Mouse (Mus musculus) embryonic facial prominence, embryonic 15.5 days (tissue): ENCODE data around the gene BC030870. TPM values are rescaled to one million over a fixed set of nuclear protein-coding genes. Genes with fewer than 3 reads are reported as not detected.

ENCODE experiments used
- ATAC-seq: fragments of 200-750 bp; cut with Nextera tagmentation; 2 replicates; pipeline ENCODE4 v1.8.0; 2017; ENCODE audit warnings: low read depth, moderate TSS enrichment; ENCODE audit not compliant: insufficient number of reproducible peaks, low FRiP score, low TSS enrichment
- H3K27ac ChIP-seq: fragments of 300-500 bp; sonication (generic); replicated peaks from 2 replicates; pipeline ENCODE4 v1.5.1; 2015; ENCODE audit warnings: mild to moderate bottlenecking, inconsistent platforms
- H3K27me3 ChIP-seq: fragments of 300-500 bp; sonication (generic); 2 replicates; pipeline ENCODE4 v1.6.1; 2015; ENCODE audit warnings: inconsistent platforms
- H3K36me3 ChIP-seq: fragments of 300-500 bp; sonication (generic); 2 replicates; pipeline ENCODE4 v1.6.1; 2015; ENCODE audit warnings: mild to moderate bottlenecking, inconsistent platforms
- H3K4me1 ChIP-seq: fragments of 300-500 bp; sonication (generic); 2 replicates; pipeline ENCODE4 v1.6.1; 2015; ENCODE audit warnings: inconsistent platforms
- H3K4me2 ChIP-seq: fragments of 300-500 bp; sonication (generic); replicated peaks from 2 replicates; pipeline ENCODE4 v1.6.1; 2015; ENCODE audit warnings: mild to moderate bottlenecking, inconsistent platforms
- H3K4me3 ChIP-seq: fragments of 300-500 bp; sonication (generic); replicated peaks from 2 replicates; pipeline ENCODE4 v1.5.1; 2015; ENCODE audit warnings: mild to moderate bottlenecking, inconsistent platforms
- H3K9ac ChIP-seq: fragments of 300-500 bp; sonication (generic); 2 replicates; pipeline ENCODE4 v1.6.1; 2015; ENCODE audit warnings: inconsistent platforms
- H3K9me3 ChIP-seq: fragments of 300-500 bp; sonication (generic); replicated peaks from 2 replicates; pipeline ENCODE4 v1.6.1; 2016; ENCODE audit warnings: inconsistent platforms
- WGBS: fragments of 180-500 bp; shearing (Covaris S2); methylation state at CpG from one replicate; pipeline ENCODE4 v1.1.7; 2015; 5-methylcytosine and 5-hydroxymethylcytosine counted together
- polyA plus RNA-seq: library from polyadenylated mRNA; unstranded; fragments of >200 nt; fragmentation: Nextera tagmentation; extraction: Ambion mirVana; gene quantifications from 2 replicates; pipeline ENCODE4 v1.2.1, GENCODE M21; 2015

Gene BC030870
- polyA plus RNA-seq, 1 experiment from 2014 or later: 0.11 TPM

DNA sequence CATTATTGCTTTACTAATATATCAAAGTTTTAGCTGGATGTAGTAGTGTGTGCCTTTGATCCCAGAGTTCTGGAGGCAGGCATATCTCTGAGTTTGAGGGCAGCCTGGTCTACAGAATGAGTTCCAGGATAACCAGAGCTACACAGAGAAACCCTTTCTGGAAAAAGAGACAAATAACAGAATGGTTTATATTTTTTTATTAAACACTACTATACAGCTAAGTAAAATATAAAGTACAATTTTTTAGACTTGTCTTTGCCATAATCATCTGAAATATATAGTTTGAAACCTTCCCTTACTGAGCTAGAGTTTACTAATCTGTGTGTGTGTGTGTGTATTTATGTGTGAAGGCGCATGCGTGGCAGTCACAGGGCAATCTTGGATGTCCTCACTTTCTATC lies 54.6 kb downstream of the BC030870 start, which contains the start of gene Gm10663:
Gene Gm10663, plus strand, starts transcription at position 301 of the 400 bp plus-strand sequence.
- ATAC-seq: no peak
- Histone ChIP-seq H3K9ac (no peak within 1 kb of the TSS), H3K4me1 (no peaks in the 10 kb centered on the region), H3K4me3 (no peak within 1 kb of the TSS), H3K27me3 (no peaks in the 10 kb centered on the region), H3K27ac (no peak within 1 kb of the TSS), H3K4me2 (no peak within 1 kb of the TSS), H3K36me3 (no peaks in the 10 kb centered on the region), H3K9me3 (no peaks in the 10 kb centered on the region)
- 79% methylated on average over 2 of the region's 2 CpGs for WGBS

DNA sequence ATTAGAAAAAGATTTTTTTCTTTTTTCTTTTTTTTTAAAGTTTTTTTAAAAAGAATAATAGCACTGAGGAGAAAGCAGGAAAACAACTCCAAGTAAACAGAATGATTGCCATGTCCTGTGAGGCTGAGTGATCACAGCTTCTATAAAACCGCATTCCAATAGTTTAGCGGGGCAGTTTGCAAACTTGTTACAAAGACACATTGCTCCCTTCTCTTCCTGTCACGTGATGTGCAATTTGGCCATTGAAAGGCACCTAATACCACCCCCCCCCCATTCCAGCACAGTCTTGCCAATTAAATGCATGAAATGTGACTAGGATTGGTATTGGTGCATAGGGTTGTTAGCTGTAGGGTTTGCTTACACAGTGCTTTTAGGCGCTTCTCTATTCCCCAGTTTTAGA lies 58.4 kb downstream of the BC030870 start:
- Histone ChIP-seq H3K4me3 (no peak overlapping the region), H3K27me3 (no peaks in the 10 kb centered on the region), H3K4me1 (no peaks in the 10 kb centered on the region), H3K9me3 (no peaks in the 10 kb centered on the region), H3K27ac (no peak overlapping the region), H3K36me3 (no peaks in the 10 kb centered on the region), H3K9ac (no peak overlapping the region), H3K4me2 (no peak overlapping the region)
- 77% methylated on average over 4 of the region's 4 CpGs for WGBS
- ATAC-seq: no peak

DNA sequence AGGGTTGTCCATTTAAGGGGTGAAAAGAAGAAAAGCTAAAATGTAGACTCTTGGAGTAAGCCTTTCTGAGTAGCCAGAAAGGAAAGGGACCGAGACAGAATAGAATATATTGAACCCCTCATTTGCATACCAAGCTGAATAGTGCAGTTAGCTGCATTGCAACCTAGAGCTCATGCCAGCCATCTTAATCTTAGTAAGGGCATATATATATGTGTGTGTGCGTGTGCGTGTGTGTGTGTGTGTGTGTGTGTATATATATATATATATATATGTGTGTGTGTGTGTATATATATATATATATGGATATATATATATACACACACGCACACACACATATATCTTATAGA lies 60.9 kb downstream of the BC030870 start:
- no peaks in the 10 kb centered on the region for H3K27me3 ChIP-seq
- H3K27ac ChIP-seq: no peak overlapping the region
- no peaks in the 10 kb centered on the region for H3K36me3 ChIP-seq
- H3K4me3 ChIP-seq: no peak overlapping the region
- no peak overlapping the region for H3K9ac ChIP-seq
- H3K4me2 ChIP-seq: no peak overlapping the region
- no peaks in the 10 kb centered on the region for H3K9me3 ChIP-seq
- no peaks in the 10 kb centered on the region for H3K4me1 ChIP-seq
- WGBS: 92% methylated on average over 4 of the region's 4 CpGs
- no peak for ATAC-seq

DNA sequence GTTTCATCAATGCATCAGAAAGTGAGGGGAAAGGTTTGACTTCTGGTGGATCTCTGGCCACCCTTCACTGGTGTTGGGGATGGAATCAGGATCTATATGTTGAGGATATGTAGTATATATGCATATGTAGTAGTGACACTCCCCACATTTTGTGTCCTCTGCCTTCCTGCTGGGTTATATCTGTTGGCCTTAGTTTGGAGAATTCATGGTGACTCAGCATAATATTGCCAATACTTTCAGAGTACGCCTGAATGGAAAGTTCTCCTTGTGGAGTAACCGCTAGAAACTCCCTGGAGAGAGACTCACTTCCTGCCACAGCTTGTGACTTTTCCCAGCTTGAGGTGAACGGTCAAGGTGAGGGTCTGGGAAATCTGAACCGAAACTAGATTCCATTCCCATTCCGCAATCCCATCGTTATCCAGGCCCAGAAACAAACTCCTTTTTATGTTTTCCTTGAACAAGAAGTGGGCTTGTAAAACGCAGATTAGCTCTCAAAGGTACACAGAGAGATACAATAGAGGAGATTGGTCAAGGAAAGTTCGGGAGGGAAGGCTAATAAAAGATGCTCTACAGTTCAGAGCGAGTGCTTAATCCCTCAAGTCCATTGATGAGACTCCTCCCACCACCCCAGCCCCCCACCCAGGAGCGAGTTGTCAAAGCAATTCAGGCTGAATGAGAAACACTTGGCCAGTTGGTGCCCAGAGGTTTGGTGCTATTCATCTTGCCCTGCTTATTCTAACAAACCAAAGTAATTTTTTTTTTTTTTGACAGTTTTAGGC lies 61.5 kb downstream of the BC030870 start:
- no peaks in the 10 kb centered on the region for H3K4me1 ChIP-seq
- no peak overlapping the region for H3K27ac ChIP-seq
- H3K9ac ChIP-seq: no peak overlapping the region
- H3K36me3 ChIP-seq: no peaks in the 10 kb centered on the region
- no peak overlapping the region for H3K4me3 ChIP-seq
- no peaks in the 10 kb centered on the region for H3K9me3 ChIP-seq
- WGBS: 48% methylated on average over 10 of the region's 10 CpGs
- ATAC-seq: no peak
- no peaks in the 10 kb centered on the region for H3K27me3 ChIP-seq
- no peak overlapping the region for H3K4me2 ChIP-seq

DNA sequence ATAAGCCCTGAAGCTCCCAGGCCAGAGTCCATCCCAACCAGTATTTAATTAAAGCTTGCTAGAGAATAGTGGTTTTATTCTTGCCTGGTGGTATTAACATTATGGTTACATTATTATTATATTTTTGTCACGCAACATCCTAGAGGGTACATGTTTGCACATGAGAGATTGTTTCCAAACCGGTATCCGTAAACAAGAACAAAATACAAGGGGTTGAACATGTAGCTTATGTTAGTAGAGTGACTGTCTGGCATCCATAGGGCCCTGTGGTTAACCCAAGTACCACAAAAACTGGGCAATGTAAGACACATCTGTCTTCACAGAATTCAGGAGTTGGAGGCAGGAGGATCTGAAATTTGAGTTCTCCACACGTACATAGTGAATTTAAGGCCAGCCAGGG lies 62.3 kb downstream of the BC030870 start:
- H3K4me1 ChIP-seq: no peaks in the 10 kb centered on the region
- H3K9me3 ChIP-seq: no peaks in the 10 kb centered on the region
- no peak overlapping the region for H3K9ac ChIP-seq
- no peak overlapping the region for H3K27ac ChIP-seq
- no peaks in the 10 kb centered on the region for H3K27me3 ChIP-seq
- no peak for ATAC-seq
- H3K36me3 ChIP-seq: no peaks in the 10 kb centered on the region
- no peak overlapping the region for H3K4me2 ChIP-seq
- H3K4me3 ChIP-seq: no peak overlapping the region
- 75% methylated on average over 4 of the region's 4 CpGs for WGBS

DNA sequence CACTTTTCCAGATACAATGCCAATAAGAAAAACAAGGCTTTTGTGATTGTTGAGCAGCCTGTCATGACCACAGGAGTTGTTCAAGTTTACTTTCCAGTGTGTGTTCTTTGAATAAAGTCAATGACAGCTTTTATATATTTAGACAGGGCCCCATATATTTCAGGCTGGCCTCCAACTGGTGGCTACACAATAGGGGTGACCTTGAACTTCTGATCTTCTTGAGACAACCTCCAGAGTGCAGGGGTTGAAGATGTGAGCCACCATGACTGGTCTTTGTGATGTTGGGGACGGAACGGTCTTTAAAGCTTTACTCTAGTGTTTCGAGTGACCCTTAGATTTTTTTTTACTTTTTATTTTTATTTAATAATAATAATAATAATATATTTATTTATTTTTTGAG lies 63.7 kb downstream of the BC030870 start:
- no peaks in the 10 kb centered on the region for H3K4me1 ChIP-seq
- H3K4me3 ChIP-seq: no peak overlapping the region
- 95% methylated on average over 3 of the region's 3 CpGs for WGBS
- no peak for ATAC-seq
- H3K36me3 ChIP-seq: no peaks in the 10 kb centered on the region
- no peaks in the 10 kb centered on the region for H3K9me3 ChIP-seq
- H3K4me2 ChIP-seq: no peak overlapping the region
- H3K27me3 ChIP-seq: no peaks in the 10 kb centered on the region
- H3K27ac ChIP-seq: no peak overlapping the region
- H3K9ac ChIP-seq: no peak overlapping the region

DNA sequence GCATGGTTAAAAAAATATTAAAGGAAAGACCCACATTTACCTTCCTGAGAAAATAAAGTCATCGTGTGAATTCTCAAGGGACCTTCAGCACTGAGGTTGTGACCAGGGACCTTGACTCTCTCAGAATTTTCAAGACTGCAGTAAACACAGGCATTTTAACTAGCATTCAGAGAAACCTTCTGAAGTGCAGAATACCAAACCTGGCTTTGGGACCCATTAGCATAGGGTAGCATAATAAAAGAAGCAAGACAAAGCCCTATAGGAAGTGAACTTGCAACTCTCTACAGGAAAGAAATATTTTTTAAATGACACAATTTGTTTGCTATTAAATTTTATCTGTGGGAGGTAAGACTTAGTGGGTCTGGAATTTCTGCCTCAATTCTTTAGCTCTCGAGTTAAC lies 65.3 kb downstream of the BC030870 start:
- WGBS: 46% methylated on average over 2 of the region's 2 CpGs
- H3K27ac ChIP-seq: no peak overlapping the region
- H3K36me3 ChIP-seq: no peaks in the 10 kb centered on the region
- H3K9me3 ChIP-seq: no peaks in the 10 kb centered on the region
- no peaks in the 10 kb centered on the region for H3K4me1 ChIP-seq
- H3K4me2 ChIP-seq: no peak overlapping the region
- H3K9ac ChIP-seq: no peak overlapping the region
- H3K27me3 ChIP-seq: no peaks in the 10 kb centered on the region
- H3K4me3 ChIP-seq: no peak overlapping the region
- ATAC-seq: no peak

DNA sequence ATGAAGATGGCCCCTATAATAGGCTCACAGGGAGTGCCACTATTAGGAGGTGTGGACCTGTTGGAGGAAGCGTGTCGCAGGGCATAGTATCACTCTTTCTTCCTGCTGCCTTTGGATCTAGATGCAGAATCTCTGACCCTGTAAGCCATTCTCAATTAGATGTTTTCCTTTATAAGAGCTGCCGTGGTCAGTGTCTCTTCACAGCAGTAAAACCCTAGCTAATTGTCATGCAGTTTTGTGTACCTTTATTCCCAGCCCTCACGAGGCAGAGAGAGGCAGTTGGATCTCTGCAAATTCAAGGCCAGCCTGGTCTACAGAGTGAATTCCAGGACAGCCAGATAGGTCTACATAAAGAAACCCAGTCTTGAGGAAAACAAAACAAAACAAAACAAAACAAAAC lies 67.2 kb downstream of the BC030870 start:
- WGBS: 79% methylated on average over 4 of the region's 4 CpGs
- Histone ChIP-seq H3K4me2 (no peak overlapping the region), H3K4me1 (no peaks in the 10 kb centered on the region), H3K36me3 (no peaks in the 10 kb centered on the region), H3K27me3 (no peaks in the 10 kb centered on the region), H3K9me3 (no peaks in the 10 kb centered on the region), H3K4me3 (no peak overlapping the region), H3K9ac (no peak overlapping the region), H3K27ac (no peak overlapping the region)
- no peak for ATAC-seq

DNA sequence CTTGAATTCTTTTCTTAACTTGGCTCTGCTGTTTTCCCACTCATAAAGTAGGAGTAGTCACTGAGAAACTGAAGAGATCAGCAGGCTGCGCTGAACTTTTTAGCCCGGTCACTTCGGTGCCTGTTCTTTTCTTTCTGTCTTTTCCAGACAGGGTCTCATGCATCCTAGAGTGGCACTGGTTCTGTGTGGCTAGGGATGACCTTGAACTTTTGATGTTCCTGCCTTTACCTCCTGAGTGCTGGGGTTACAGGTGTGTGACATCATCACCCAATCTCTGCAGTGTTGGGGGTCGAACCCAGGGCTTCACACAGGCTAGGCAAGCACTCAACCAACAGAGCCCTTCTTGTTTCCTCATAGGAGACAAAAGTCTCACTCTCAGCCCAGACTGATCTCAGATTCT lies 72.6 kb downstream of the BC030870 start:
- H3K27me3 ChIP-seq: no peaks in the 10 kb centered on the region
- no peak overlapping the region for H3K4me3 ChIP-seq
- no peak overlapping the region for H3K4me2 ChIP-seq
- no peak for ATAC-seq
- no peaks in the 10 kb centered on the region for H3K36me3 ChIP-seq
- no peak overlapping the region for H3K9ac ChIP-seq
- H3K4me1 ChIP-seq: no peaks in the 10 kb centered on the region; the same call in 1 of the 2 replicates
- H3K9me3 ChIP-seq: no peaks in the 10 kb centered on the region
- H3K27ac ChIP-seq: no peak overlapping the region
- 92% methylated on average over 4 of the region's 4 CpGs for WGBS

DNA sequence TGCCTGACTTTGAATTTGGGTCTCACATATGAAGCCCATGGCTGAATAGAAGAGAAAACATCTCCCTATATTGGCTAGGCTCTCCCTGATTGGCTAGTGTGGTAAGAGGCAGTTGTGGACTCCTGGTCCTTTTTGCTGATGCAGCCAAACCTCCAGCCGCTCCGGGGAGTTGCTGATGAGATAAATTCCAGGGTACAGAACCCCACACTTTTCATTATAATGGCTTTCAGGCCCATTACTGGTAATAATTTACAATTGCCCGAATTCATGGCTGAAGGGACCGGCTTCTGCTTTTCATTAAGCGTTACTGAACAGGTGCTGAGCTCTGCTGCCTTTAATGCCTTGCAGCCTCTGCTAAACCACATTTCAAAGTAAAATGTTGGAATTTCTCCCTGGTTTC lies 75.4 kb downstream of the BC030870 start:
- no peaks in the 10 kb centered on the region for H3K9me3 ChIP-seq
- 30% methylated on average over 5 of the region's 5 CpGs for WGBS
- no peak overlapping the region for H3K4me3 ChIP-seq
- no peaks in the 10 kb centered on the region for H3K36me3 ChIP-seq
- H3K9ac ChIP-seq: no peak overlapping the region
- no peaks in the 10 kb centered on the region; the same call in 1 of the 2 replicates for H3K4me1 ChIP-seq
- H3K27me3 ChIP-seq: no peaks in the 10 kb centered on the region
- no peak overlapping the region for H3K27ac ChIP-seq
- no peak for ATAC-seq
- no peak overlapping the region for H3K4me2 ChIP-seq

DNA sequence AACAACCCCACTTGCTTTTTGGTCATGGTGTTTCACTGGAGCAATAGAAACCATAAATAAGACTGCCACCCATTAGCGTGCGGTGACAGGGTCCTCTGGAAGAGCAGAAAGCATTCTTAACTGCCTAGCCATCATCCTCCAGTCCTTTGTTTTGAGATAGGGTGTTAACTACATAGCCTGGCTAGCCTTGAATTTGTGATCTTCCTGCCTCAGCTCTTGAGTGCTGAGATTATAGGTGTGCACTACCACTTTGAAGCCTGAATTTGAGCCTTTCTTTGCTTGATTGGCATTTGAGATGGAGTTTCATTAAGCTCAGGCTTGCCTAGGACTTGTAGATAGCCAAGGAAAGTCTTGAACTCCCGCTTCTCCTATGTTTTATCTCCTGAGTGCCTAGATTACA lies 75.8 kb downstream of the BC030870 start:
- H3K4me3 ChIP-seq: no peak overlapping the region
- H3K9ac ChIP-seq: no peak overlapping the region
- ATAC-seq: no peak
- H3K27ac ChIP-seq: no peak overlapping the region
- H3K4me2 ChIP-seq: no peak overlapping the region
- H3K36me3 ChIP-seq: no peaks in the 10 kb centered on the region
- no peaks in the 10 kb centered on the region for H3K9me3 ChIP-seq
- WGBS: 78% methylated on average over 3 of the region's 3 CpGs
- no peaks in the 10 kb centered on the region; the same call in 1 of the 2 replicates for H3K4me1 ChIP-seq
- no peaks in the 10 kb centered on the region for H3K27me3 ChIP-seq

DNA sequence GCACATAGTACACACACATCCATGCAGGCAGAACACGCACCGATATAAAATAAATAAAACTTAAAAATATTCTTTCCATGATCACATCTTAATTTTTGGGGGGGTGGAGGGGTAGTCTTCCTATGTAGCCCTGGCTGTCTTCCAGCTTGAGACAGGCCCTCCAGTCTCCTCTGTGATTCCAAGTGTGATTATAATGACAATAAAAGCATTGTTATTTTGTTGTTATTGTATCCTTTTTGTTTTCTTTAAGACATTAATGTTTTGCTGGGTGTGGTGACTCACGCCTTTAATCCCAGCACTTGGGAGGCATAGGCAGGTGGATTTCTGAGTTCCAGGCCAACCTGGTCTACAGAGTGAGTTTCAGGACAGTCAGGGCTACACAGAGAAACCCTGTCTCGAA lies 81.6 kb downstream of the BC030870 start:
- Histone ChIP-seq H3K27ac (no peak overlapping the region), H3K4me1 (no peaks in the 10 kb centered on the region), H3K4me2 (no peak overlapping the region), H3K9ac (no peak overlapping the region), H3K27me3 (no peaks in the 10 kb centered on the region), H3K4me3 (no peak overlapping the region), H3K36me3 (no peaks in the 10 kb centered on the region), H3K9me3 (no peaks in the 10 kb centered on the region)
- 79% methylated on average over 4 of the region's 4 CpGs for WGBS
- no peak for ATAC-seq
